Mouse (Mus musculus): ENCODE measurements at regions not wholly inside any gene's neighbourhood (a gene's known extent, or its start where the extent isn't known, plus 50 kb on each side); places are given as distances from the start of the nearest gene placed in this dataset.

GRCm38 (mm10) chr13:46222031-46222430 is 51.5 kb upstream of the Stmnd1 start:
- DNase-seq (ENCODE audit: low spot score): no peak

- DNase-seq (ENCODE audit: low spot score): no peak
These were observed 55.3 kb upstream of the Stmnd1 start for GRCm38 (mm10) chr13:46218101-46218701.

- DNase-seq (ENCODE audit: low spot score): peak; percentile 23
These were observed 56.3 kb upstream of the Stmnd1 start for GRCm38 (mm10) chr13:46216954-46217838.

DNA sequence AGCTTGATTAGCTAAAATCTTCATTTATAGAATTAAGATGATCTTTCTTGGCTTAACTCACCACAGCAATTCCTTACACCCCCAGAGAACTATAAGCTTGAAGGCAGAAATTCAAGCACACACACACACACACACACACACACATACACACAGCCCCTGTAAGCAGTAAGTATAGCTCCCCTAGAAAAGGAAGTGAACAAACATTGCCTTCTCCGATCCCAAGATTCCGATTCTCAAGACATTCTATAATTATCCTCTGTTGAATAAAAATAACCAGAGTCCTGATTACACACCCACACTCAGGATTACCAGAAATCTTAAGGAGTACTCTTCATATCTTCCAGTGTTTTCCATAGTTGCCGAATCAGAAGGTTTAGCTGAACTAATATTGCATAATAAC is 70.0 kb upstream of the Stmnd1 start:
- DNase-seq (ENCODE audit: low spot score): no peak

DNA sequence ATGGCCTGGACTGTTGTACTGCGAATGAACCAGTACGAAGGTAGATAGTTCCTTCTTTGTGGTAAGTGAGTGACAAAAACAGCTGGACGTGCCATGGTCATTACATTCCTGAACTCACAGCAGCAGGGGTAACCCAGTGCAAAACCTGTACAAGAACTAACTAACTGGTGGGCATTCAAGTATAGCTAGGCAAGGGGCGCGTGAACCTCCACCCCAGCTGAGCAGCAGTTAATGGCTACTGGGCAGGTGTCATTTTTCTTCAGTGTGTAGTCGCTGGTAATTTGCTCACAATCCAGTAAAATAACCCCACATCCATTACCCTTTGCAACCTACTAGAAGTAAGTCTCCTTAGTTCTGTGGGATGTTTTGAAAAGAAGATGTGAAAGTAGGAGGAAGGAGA is 70.9 kb upstream of the Stmnd1 start:
- no peak for DNase-seq (ENCODE audit: low spot score)

DNA sequence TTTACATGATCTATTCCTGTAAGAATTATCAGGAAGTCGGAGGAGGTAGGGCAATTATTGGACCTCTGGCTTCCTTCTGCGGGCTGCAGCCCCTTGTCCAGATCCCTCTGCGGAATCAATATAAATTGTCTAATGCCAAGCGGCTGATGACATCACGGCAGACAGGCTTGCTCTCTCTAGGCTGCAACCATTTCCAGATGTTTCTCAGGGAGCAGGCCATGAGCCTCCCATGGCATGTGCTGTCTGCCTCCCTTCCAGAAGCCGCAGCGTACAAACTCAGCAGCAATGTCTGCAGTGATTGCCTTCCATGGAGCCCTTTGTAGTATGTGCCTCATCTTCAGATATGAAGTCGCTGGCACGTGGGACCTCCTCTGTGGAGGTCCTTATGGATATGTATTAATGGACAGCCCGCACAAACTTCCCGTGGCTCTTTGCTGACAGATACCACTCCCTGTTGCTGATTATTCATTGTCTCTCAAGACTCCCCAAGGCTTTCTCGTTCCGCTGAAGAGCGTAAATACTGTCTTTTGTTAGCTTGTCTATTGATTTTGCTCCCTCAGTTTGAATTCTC is 72.4 kb upstream of the Stmnd1 start:
- DNase-seq (ENCODE audit: low spot score): peak; percentile 36

- DNase-seq (ENCODE audit: low spot score): no peak
These were observed 80.4 kb upstream of the Stmnd1 start for GRCm38 (mm10) chr13:46193131-46193530.

- no peak for DNase-seq (ENCODE audit: low spot score)
These were observed 83.8 kb upstream of the Stmnd1 start for GRCm38 (mm10) chr13:46189726-46190125.

- no peak for DNase-seq (ENCODE audit: low spot score)
These were observed 90.7 kb upstream of the Stmnd1 start for GRCm38 (mm10) chr13:46182851-46183250.

DNA sequence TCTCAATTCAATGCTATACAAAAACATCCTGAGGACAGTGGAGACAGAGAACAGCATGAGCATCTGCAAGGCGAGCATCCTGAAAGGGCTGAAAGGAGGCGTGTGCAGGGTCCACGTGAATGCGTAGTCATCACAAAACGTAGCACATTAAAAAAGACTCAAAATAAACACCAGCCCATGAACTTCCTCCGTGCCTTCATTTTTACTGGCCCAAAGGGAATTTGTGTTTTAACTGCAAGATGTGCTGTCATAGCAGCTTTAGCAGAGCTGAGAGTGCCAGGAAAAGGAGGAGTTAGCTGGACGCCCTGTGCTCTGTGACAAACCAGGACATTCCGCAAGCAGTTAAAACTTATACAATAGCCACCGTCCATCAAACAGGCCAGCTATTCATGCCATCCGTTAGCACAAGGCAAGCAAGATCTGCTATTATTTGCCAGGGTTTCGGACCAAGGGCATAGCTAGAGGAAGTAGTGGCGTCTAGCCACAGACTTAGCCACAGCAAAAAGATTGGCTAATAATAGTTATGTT is 92.9 kb upstream of the Stmnd1 start:
- DNase-seq (ENCODE audit: low spot score): peak; percentile 51

- no peak for DNase-seq (ENCODE audit: low spot score)
These were observed 93.6 kb upstream of the Stmnd1 start for GRCm38 (mm10) chr13:46179916-46180315.

- no peak for DNase-seq (ENCODE audit: low spot score)
These were observed 100.4 kb upstream of the Stmnd1 start for GRCm38 (mm10) chr13:46173103-46173502.

GRCm38 (mm10) chr13:46162025-46162374 is 111.5 kb upstream of the Stmnd1 start:
- peak; percentile 84 for DNase-seq (ENCODE audit: low spot score)

- DNase-seq (ENCODE audit: low spot score): peak; percentile 21
These were observed 112.1 kb upstream of the Stmnd1 start for GRCm38 (mm10) chr13:46161261-46162024.

DNA sequence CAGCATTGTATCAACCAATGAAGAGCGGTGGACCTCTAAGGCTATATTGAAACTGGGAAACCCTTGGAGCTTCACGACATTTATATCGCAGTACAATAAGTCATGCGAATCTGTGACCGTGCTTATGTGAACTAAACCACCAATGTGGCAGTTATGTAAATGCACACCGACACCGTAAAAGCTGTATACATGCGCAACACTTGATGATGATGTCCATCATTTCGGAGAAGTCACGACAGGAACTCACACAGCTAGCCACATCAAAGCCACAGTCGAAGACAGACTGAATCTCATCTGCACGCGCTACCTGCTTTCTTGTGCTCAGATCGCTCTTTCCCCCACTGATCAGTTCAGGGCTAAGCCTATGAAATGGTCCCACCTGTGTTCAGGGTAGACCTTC is 114.2 kb upstream of the Stmnd1 start:
- DNase-seq (ENCODE audit: low spot score): no peak

DNA sequence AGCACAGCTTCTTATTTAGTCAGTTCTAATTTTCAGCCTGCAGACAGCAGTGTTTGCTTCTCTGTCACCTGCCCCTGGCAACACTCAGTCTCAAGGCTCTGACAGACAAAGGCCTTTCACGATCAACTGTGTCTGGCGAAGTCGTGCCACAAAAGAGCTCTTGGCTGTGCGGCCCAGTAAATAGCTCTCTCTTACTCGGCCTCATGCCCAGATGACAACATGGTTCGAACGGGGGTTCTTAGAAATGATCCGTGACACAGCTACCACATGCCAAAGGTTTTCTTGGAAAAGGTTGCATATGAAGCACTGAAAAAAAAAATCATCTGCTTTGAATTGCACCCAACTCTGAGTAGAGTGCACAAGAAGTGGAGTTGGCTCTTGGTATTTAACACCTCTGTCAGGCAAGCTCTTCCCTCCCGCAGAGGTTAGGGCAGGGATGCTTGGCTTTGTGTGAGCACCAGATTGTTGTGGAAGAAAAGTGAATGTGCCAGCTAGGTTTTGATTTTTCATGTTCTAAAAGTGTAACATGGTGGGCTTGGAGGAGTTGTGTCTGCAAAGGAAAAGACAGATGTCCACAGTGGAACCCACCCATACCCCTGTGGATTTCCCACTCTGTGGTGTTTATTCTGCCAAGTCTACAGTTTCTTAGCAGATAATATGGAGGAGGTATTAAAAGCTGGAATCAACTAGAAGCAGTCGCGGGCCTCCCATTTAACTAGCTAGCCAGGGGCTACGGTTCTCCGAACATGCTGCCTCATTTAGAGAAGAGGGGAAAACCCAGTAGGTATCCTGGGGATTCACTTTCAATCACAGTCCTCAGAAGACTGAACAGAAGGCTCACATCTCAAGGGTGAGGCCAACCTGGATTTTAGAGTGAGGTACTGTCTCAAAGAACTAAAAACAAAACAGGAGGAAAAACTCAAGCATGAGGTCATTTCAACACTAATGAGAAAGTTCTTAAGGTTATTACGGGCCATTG is 120.0 kb upstream of the Stmnd1 start:
- no peak for DNase-seq (ENCODE audit: low spot score)

DNA sequence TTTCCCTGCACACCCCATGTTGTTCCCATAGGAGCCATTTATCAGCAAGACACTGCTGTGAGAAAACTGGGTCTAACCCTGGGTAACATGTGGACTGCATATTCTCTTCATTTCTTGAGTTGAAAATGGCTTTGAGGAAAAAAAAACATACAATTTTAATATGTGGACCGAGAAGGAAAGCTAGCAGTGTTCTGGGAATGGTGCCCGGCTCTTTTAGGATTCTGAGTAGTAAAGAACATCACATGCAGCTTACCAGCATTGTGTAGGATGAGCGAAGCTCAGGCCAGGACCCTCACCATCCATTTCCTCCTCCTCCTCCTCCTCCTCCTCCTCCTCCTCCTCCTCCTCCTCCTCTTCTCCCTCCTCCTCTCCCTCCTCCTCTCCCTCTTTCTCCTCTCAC is 133.5 kb upstream of the Stmnd1 start:
- no peak for DNase-seq (ENCODE audit: low spot score)

DNA sequence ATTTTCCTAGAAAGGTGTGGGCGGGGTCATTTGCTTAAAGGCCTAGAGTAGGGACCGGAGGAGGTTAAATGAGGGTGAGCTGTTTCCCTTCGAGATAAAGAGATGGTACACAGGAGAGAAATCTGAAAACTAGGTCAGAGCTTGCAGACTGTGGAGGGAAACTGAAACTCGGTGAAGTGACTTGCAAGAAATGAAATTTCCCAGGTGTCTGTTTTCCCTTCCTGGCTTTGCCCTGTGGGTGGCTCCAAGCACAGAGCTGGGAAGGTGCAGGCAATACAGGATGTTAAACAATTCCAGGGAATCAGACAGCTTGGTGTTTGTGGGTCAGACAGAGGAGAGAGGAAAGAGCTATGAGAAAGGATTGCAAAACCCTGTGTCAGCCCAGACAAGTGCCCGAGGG is 134.3 kb upstream of the Stmnd1 start:
- no peak for DNase-seq (ENCODE audit: low spot score)

DNA sequence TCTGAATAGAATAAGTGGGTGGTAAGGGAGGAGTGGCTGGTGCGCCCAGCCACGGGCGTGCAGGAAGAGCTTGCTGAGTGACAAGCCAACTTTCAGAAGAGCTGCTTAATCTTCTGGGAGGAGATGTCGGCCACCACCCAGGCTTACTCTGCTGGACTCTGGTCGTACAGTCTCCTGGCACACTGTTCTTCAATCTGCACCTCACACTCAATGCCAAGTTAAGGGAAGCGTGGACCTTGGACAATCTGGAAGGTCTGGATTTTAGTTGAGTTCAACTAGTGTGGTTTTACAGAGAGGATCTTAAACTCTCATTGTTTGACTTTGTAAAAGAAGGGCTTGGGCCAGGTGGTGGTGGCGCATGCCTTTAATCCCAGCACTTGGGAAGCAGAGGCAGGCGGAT is 138.1 kb upstream of the Stmnd1 start:
- no peak for DNase-seq (ENCODE audit: low spot score)

DNA sequence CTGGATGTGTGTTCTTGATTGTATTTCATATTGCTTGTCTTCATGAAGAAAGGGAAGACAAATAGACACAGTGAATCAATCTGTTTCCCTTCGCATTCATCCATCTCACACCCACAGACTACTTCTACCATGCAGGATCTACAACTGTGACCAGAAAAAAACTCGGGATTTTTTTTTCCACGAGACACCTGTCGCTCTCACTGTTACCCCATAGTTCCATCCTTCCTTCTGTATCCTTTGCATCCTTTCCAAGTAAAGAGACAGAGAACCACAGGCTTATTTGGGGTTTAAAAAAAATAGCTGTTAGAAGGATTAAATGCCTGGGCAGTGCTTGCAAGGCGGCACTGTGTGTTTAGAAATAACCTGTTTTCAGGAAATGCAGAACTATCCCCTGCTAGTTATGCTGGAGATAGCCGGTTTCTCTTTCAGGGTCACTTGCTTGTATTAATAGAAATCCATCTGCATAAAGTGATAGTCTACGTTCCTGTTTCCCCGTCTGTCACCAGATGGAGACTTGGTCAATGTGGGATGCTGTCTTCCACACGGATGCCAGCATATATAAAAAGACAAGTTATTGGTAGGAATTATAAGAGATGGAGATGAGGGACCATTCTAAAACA is 144.2 kb upstream of the Stmnd1 start:
- DNase-seq (ENCODE audit: low spot score): no peak

DNA sequence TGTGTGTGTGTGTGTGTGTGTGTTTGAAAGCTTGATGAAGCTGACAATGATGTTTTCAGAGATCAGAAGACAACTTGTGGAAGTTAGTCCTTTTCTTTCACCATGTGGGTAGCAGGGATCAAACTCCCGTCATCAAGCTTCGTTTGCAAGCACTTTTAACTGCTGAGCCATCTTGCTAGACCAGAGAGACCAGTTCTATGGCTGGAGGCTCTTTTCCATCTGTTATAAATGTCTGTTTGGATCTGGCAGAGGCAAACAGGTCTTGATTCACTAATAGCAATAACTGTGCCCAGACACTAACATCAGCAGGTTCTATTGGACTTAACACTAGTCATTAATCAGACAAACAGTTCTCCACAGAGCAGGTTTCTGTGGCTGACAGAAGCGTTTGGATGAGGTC is 150.1 kb upstream of the Stmnd1 start:
- no peak for DNase-seq (ENCODE audit: low spot score)

Measured in embryo, embryonic 10 days (tissue).